Mouse (Mus musculus): ENCODE data around the gene Fxyd5. TPM values are rescaled to one million over a fixed set of nuclear protein-coding genes. Genes with fewer than 3 reads are reported as not detected.

Fxyd5 gene
- 100 to 1,000 TPM in 1 of 2 experiments, 10 to 100 TPM in 1; 34.8 to 103 TPM for total RNA-seq (2021)
- long read RNA-seq, experiment 1, transcript Fxyd5-207 (9 exons, 1,172 nt), result major isoform, 7 of 14 reads
- long read RNA-seq, experiment 1, partial matches to known transcripts, result 0 of 14 reads
- long read RNA-seq, experiment 1, other reads (novel, unspliced or antisense), result 3 of 14 reads
- long read RNA-seq, experiment 2, transcript Fxyd5-207 (9 exons, 1,172 nt), result major isoform, 18 of 30 reads
- long read RNA-seq, experiment 2, partial matches to known transcripts, result 0 of 30 reads
- long read RNA-seq, experiment 2, other reads (novel, unspliced or antisense), result 2 of 30 reads

GRCm38 (mm10) chr7:31042431-31042910 lies at the start of gene Fxyd5:
TSS of gene Fxyd5 (minus strand) at chr7:31042481.
- no peak for DNase-seq

GRCm38 (mm10) chr7:31089721-31090120 lies 47.4 kb upstream of the Fxyd5 start:
- no peak for DNase-seq

DNA sequence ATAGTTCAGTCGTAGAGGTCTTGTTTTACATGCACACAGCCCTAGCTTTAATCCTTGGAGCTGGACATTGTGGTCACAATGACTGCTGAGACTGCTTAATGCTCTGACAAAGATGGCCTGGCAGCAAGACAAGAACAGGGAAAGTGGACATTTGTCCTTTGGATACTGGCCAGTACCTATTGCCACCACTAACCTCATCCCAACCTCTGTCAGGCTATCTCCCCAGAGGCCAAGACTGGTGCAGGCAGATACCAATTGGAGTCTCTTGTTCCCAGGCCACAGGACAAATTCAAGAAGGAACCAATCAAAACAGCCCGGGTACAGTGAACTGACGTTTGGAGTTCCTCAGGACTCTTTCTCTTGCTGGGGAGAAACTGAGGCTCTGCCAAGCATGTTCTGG lies 45.9 kb upstream of the Fxyd5 start:
- DNase-seq, result peak in 1 of 2 experiments; percentile 28

DNA sequence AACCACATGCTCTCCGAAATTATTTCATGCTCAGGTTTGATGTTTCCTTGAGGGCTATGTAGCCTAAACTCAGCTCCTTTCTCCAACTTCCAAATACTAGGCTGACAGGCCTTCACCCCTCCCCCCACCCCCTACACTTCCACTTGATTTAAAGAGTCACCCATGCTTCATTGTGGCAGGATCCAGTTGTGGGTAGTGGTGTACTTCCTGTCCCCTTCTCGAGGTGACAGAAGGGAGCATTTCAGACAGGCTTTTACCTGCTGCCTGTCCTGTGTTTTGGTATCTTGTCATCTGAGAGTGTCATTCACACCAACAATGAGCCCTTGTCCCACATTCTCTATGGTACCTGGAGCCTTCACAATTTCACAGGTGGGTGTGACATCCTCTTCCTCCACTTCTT lies 45.0 kb upstream of the Fxyd5 start:
- DNase-seq, result no peak

DNA sequence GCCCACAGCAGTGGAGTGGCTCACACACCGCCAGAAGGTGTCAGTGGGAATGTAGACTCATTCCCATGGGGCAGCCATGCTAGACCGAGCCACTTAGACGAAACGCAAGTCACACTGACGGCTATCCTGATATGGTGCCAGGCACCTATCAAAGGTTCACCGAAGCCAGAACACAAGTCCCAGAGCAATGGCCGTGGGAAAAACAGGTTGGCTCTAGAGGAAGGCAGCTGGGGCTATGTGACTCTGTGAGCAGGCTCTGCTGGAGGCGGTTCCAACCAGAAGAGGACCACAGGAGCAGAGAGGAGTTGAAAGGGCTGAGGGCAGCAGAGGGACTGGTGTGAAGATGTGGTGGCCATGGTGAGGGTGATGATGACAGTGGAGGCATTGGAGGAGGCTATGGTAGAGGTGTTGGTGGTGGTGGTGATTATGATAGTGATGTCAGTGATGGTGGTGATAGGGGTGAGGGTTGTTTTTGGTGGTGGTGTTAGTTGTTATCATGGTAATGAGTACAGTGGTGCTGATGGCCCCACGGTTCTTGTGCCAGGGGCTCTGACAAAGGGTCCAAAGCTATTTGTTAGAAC lies 44.0 kb upstream of the Fxyd5 start:
- DNase-seq, result no peak

GRCm38 (mm10) chr7:31085171-31085570 lies 42.9 kb upstream of the Fxyd5 start:
- peak; percentile 25 to 58 for DNase-seq

DNA sequence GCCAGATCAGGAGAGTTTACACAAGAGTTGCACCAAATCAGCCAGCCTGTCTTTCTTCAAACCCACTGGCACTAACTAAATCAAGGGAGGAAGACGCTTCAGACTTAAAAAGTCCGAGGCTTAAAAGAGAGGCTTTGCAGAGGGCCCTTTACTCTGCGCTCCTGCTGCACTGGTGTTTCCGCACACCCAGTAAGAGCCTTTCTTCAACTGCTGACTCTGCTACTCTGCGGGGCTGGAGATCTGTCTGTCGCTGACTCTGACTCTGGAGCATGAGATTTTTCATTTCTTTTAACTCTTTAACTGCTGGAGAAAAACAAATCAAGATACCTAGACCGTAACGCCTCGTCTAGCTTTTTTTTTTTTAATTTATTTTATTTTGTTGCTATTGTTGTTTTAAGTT lies 41.9 kb upstream of the Fxyd5 start:
- peak in 1 of 2 experiments; percentile 26 for DNase-seq

DNA sequence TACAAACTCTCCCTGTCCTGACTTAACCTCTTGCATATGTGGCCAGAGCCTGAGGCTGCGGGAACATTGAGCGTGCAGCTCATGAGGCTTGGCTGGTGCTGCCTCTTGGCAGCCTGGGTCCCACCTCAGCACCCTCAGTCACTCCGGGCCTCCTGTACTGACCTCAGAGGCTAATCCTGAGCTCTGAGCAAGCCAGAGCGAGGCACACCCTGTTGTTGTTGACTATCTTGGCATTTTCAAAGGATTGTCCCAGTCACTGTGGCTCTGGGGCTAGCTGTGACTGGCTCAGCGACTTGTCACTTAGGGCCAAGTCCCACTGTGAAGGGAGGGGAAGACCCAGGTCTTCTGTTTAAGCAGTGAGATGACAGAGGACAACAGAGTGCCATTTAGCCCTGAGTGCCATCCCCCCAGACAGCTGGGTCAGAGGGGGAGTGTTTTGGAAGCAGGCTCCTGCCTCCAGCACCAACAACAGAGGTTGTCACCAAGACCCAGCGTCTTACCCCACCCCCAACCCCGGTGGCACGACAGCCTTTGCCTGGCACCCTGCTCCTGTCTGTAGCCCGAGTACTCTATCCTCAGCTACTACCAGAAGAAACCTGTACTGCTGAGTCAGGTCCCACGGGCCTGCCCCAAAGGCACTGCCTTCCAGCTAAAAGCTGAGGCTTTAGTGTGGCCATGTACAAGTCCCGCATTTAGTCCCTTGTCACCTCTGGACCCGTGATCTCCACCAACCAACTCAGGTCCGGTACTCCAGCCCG lies 40.7 kb upstream of the Fxyd5 start:
- peak; percentile 24 to 56 for DNase-seq

- no peak for DNase-seq
These were observed 39.8 kb upstream of the Fxyd5 start for GRCm38 (mm10) chr7:31082106-31082505.

GRCm38 (mm10) chr7:31081106-31081505 lies 38.8 kb upstream of the Fxyd5 start:
- no peak for DNase-seq

GRCm38 (mm10) chr7:31080611-31081010 lies 38.3 kb upstream of the Fxyd5 start:
- DNase-seq, result no peak

DNA sequence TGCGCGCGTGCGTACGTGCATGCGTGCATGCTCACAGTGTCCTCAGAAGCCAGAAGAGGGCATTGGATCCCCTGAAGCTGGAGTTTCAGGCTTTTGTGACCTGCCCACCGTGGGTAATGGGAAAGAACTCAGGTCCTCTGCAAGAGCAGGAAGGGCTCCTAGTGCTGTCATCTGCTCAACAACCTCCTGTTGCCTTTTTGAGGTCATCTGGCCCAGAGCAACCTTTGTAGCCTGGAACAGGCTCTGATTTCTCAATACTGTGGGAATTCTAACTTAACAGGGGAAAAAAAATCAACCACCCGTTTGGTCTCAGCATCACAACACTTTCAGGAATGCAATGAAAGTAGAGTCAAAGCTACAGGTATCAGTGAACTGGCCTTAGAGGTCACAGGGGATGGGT lies 37.4 kb upstream of the Fxyd5 start:
- no peak for DNase-seq

DNA sequence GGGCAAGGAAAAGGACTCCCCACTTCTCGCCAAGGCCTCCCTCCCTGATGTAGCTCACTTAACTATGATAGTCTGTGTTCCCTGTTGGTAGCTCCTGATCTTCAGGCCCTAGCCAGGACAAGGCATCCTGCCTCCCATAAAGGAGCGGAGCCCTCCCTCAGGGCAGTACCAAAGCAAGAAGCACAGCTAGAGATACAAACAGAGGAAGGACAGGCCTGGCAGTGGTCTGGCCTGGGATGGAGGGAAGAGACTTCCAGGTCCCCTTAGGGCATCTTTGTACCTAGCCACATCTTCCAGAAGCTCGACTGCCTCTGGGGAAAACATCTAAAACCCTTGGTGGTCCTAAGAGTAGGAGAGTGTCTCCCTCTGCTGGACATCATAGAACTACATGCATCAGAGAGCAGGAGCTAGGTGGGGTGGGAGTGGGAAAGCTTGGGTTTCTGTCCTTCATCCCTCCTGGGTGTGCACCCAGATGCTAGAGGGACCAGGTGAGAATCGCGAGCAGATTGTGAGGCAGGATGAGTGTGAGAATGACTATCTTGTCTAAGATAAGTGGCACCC lies 35.7 kb upstream of the Fxyd5 start:
- peak in 1 of 2 experiments; percentile 22 for DNase-seq

DNA sequence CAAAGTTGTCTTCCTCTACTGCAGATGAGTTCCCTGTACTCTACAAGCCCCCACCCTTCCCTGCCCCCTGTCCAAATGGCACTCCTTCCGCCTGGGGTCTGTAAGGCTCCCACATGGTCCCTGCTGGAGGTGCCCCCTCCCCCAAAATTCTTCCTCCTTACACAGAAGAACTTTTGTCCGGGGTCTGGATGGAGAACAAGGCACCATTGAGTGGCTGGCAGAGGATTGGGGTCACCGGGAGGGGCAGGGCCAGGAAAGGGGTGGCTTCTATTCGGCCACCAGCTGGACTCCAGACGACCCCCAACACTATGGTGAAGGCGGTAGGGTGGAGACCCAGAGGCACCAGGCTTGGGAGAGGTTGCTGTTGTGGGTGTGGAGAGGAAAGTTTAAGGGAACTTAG lies 35.2 kb upstream of the Fxyd5 start:
- no peak for DNase-seq

- no peak for DNase-seq
These were observed 34.2 kb upstream of the Fxyd5 start, which contains the start of gene Fxyd3 for GRCm38 (mm10) chr7:31076492-31076891. TSS of gene Fxyd3 (minus strand) at chr7:31076704.

DNA sequence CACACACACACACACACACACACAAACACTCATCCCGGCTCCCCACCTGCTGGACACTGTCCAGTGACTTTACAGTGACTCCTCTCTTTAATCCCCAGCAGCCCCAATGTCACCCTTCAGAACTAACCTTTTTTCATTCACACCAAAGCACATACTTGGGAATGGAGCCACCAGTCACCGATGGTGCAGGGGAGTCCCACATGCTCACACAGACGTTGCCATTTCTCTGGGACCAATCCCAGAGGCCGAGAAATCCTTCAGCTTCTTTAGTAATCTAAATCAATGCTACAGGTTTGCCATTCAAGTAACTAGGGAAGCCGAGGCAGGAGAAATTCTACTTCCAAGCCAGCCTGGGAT lies 32.4 kb upstream of the Fxyd5 start:
- no peak for DNase-seq

- DNase-seq, result no peak
These were observed 31.9 kb upstream of the Fxyd5 start for GRCm38 (mm10) chr7:31074061-31074712.

DNA sequence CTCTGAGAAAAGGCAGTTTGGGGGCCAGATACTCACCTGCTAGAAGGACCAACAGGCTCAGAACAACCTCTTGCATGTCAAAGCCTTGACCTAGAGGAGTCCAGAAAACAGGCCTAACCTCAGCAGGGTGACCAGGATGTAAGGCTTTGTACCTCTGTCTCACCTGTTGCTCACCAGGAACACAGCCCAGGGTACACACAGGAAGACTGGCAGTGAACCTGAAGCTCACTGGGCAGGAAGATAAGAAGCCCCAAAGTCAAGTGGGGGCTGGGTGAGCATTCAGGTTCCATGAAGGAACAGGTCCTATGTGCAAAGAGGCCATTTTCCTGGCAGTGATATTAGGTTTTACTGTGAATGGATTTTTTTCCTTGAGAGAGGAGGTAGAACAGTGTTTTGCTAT lies 31.3 kb upstream of the Fxyd5 start:
- DNase-seq, result no peak

- DNase-seq, result no peak
These were observed 30.0 kb upstream of the Fxyd5 start for GRCm38 (mm10) chr7:31072326-31072725.

- DNase-seq, result no peak
These were observed 28.0 kb upstream of the Fxyd5 start for GRCm38 (mm10) chr7:31070324-31070723.

- DNase-seq, result no peak
These were observed 27.2 kb upstream of the Fxyd5 start for GRCm38 (mm10) chr7:31069491-31069890.

GRCm38 (mm10) chr7:31067836-31068235 lies 25.6 kb upstream of the Fxyd5 start:
- no peak for DNase-seq
